Mouse (Mus musculus) brain, embryonic 14.5 days (tissue): Measurements from ENCODE around the gene Mtnr1b.

Experiments used
- CTCF ChIP-seq: fragments of 200-500 bp; IDR thresholded peaks from 2 replicates; pipeline ENCODE4 v1.5.1; 2012; ENCODE audit warnings: inconsistent platforms, mild to moderate bottlenecking, moderate library complexity, borderline replicate concordance; ENCODE audit not compliant: insufficient read depth, insufficient read length; ENCODE audit errors: extremely low read depth
- POLR2A ChIP-seq: fragments of 200-500 bp; IDR thresholded peaks from 2 replicates; pipeline ENCODE4 v1.6.1; 2012; ENCODE audit warnings: mild to moderate bottlenecking, inconsistent platforms, borderline replicate concordance; ENCODE audit not compliant: poor library complexity, insufficient read depth, insufficient read length, severe bottlenecking; ENCODE audit errors: extremely low read depth

DNA sequence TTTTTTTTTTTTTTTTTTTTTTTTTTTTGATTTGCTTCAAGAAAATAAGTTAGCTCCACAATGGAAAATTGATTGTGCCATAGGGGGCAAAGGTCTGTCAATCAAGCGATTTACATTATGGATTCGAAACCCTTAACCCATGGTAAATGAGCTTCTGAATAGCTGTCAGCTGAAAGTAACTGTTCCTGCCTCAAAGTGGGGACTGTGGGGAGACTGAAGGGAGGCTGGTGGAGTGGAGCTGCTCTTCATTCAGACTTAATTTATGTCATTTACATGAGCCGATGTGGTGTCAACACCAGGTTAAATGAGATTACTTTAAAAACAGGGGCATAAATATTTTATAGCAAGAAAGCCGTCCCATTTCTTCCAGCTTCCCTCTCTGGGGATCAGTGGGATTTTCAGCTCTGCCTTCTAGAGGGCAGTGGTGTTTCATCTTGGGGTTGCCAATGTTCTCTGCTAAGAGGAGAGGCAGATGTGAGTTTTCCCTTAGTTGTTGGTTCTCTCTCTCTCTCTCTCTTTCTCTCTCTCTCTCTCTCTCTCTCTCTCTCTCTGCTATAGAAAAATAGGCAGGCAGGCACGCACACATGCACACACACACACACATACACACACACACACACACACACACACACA is 45.1 kb upstream of the Mtnr1b start:
- TF ChIP-seq CTCF (peak; percentile 58; the same call in 1 of the 2 replicates), POLR2A (no peak)
